Mouse (Mus musculus) cerebellum, adult 2 months (tissue): ENCODE measurements around the gene Bcap29. TPM values are rescaled to one million over a fixed set of nuclear protein-coding genes. Genes with fewer than 3 reads are reported as not detected.

Experiments
- DNase-seq, 2 experiments: peaks; one replicate each; pipeline ENCODE4 v3.0.0; 2021
- H3K27ac ChIP-seq: fragments of 200-500 bp; 2 replicates; pipeline ENCODE4 v1.5.1; 2012; ENCODE audit warnings: low read length, control low read depth, inconsistent platforms; ENCODE audit not compliant: insufficient read depth
- H3K27me3 ChIP-seq: fragments of 200-500 bp; 2 replicates; pipeline ENCODE4 v1.6.1; 2012; ENCODE audit warnings: inconsistent platforms, mild to moderate bottlenecking, low read length, moderate library complexity; ENCODE audit not compliant: control insufficient read depth, insufficient read depth
- H3K4me1 ChIP-seq: fragments of 200-500 bp; 2 replicates; pipeline ENCODE4 v1.6.1; 2011; ENCODE audit warnings: low read length; ENCODE audit not compliant: control insufficient read depth, insufficient read depth
- H3K4me3 ChIP-seq: fragments of 200-500 bp; replicated peaks from 2 replicates; pipeline ENCODE3; 2011; ENCODE audit warnings: mild to moderate bottlenecking, low read depth, low read length, control low read depth; ENCODE audit not compliant: insufficient read depth
- CTCF ChIP-seq: fragments of 200-500 bp; IDR thresholded peaks from 2 replicates; pipeline ENCODE4 v1.5.1; 2011; ENCODE audit warnings: low read depth, mild to moderate bottlenecking, control low read depth, low read length, moderate library complexity, borderline replicate concordance; ENCODE audit not compliant: insufficient read depth
- POLR2A ChIP-seq: fragments of 200-500 bp; IDR thresholded peaks from 2 replicates; pipeline ENCODE4 v1.6.1; 2011; ENCODE audit warnings: low read length, control low read depth, borderline replicate concordance; ENCODE audit not compliant: insufficient read depth
- WGBS: fragments of 180-500 bp; shearing (Covaris S2); methylation state at CpG from one replicate; pipeline ENCODE4 v1.1.7; 2018; 5-methylcytosine and 5-hydroxymethylcytosine counted together
- polyA plus RNA-seq: library from polyadenylated mRNA; depleted of rRNA; stranded (reverse); fragments of >200 nt; gene quantifications from 2 replicates; pipeline ENCODE4 v1.2.3, GENCODE M21; 2012

Bcap29 gene
- polyA plus RNA-seq, 1 experiment: 33.8 TPM

- DNase-seq: no peak
- TF ChIP-seq CTCF (no peak), POLR2A (no peak)
- Histone ChIP-seq H3K27ac (no peak overlapping the region), H3K4me3 (no peak overlapping the region), H3K4me1 (no peaks in the 10 kb centered on the region), H3K27me3 (no peaks in the 10 kb centered on the region)
- WGBS: 90% methylated on average over 3 of the region's 3 CpGs
These were observed 40.2 kb downstream of the Bcap29 start for GRCm38 (mm10) chr12:31594296-31594695.

GRCm38 (mm10) chr12:31592011-31592410 is 42.4 kb downstream of the Bcap29 start:
- no peak for DNase-seq
- no peak for TF ChIP-seq CTCF
- no peak for TF ChIP-seq POLR2A
- 36% methylated on average over 3 of the region's 3 CpGs for WGBS

GRCm38 (mm10) chr12:31583726-31584125 is 50.7 kb downstream of the Bcap29 start:
- no peak for DNase-seq
- TF ChIP-seq CTCF: no peak
- TF ChIP-seq POLR2A: no peak
- no peaks in the 10 kb centered on the region for H3K27me3 ChIP-seq
- no peak overlapping the region for H3K4me3 ChIP-seq
- WGBS: 91% methylated on average over 2 of the region's 2 CpGs
- no peak overlapping the region for H3K27ac ChIP-seq
- H3K4me1 ChIP-seq: no peaks in the 10 kb centered on the region

More at GRCm38 (mm10) chr12:31592011-31592410, 42.4 kb downstream of the Bcap29 start:
- no peaks in the 10 kb centered on the region for H3K4me1 ChIP-seq
- no peak overlapping the region for H3K4me3 ChIP-seq
- H3K27ac ChIP-seq: no peak overlapping the region
- H3K27me3 ChIP-seq: no peaks in the 10 kb centered on the region

GRCm38 (mm10) chr12:31582081-31582480 is 52.4 kb downstream of the Bcap29 start:
- DNase-seq: no peak
- no peak overlapping the region for H3K27ac ChIP-seq
- 91% methylated on average over 5 of the region's 5 CpGs for WGBS

GRCm38 (mm10) chr12:31581319-31581810 is 53.1 kb downstream of the Bcap29 start:
- TF ChIP-seq POLR2A: no peak
- no peak for TF ChIP-seq CTCF
- no peaks in the 10 kb centered on the region for H3K4me1 ChIP-seq
- WGBS: 47% methylated on average over 7 of the region's 7 CpGs
- H3K27ac ChIP-seq: no peak overlapping the region
- DNase-seq: no peak
- H3K4me3 ChIP-seq: no peak overlapping the region
- no peaks in the 10 kb centered on the region for H3K27me3 ChIP-seq

More at GRCm38 (mm10) chr12:31582081-31582480, 52.4 kb downstream of the Bcap29 start:
- no peaks in the 10 kb centered on the region for H3K27me3 ChIP-seq
- TF ChIP-seq POLR2A (no peak), CTCF (no peak)
- no peak overlapping the region for H3K4me3 ChIP-seq
- H3K4me1 ChIP-seq: no peaks in the 10 kb centered on the region

GRCm38 (mm10) chr12:31580634-31581318 is 53.7 kb downstream of the Bcap29 start:
- DNase-seq: peak in 1 of 2 experiments; percentile 38
- WGBS: 62% methylated on average over 5 of the region's 5 CpGs
- H3K27ac ChIP-seq: no peak overlapping the region
- H3K4me3 ChIP-seq: no peak overlapping the region
- no peaks in the 10 kb centered on the region for H3K4me1 ChIP-seq
- TF ChIP-seq POLR2A (no peak), CTCF (no peak)
- no peaks in the 10 kb centered on the region for H3K27me3 ChIP-seq

GRCm38 (mm10) chr12:31578691-31579476 is 55.6 kb downstream of the Bcap29 start:
- peak in 1 of 2 experiments; percentile 27 for DNase-seq
- Histone ChIP-seq H3K27me3 (no peaks in the 10 kb centered on the region), H3K4me3 (no peak overlapping the region), H3K4me1 (no peaks in the 10 kb centered on the region), H3K27ac (no peak overlapping the region)
- TF ChIP-seq CTCF (no peak), POLR2A (no peak)
- 43% methylated on average over 8 of the region's 8 CpGs for WGBS

GRCm38 (mm10) chr12:31574506-31574905 is 60.0 kb downstream of the Bcap29 start:
- Histone ChIP-seq H3K4me3 (no peak overlapping the region), H3K27ac (no peak overlapping the region), H3K27me3 (no peaks in the 10 kb centered on the region), H3K4me1 (no peaks in the 10 kb centered on the region)
- DNase-seq: no peak
- TF ChIP-seq POLR2A (no peak), CTCF (no peak)
- WGBS: 90% methylated on average over 5 of the region's 5 CpGs
